Mouse (Mus musculus): ENCODE results near the gene Gm20388. TPM values are rescaled to one million over a fixed set of nuclear protein-coding genes. Genes with fewer than 3 reads are reported as not detected.
A peak's percentile ranks its signal among the peaks of the same experiment; 100 is the strongest.

Gene Gm20388
- polyA plus RNA-seq, 1 experiment: 23.9 TPM

DNA sequence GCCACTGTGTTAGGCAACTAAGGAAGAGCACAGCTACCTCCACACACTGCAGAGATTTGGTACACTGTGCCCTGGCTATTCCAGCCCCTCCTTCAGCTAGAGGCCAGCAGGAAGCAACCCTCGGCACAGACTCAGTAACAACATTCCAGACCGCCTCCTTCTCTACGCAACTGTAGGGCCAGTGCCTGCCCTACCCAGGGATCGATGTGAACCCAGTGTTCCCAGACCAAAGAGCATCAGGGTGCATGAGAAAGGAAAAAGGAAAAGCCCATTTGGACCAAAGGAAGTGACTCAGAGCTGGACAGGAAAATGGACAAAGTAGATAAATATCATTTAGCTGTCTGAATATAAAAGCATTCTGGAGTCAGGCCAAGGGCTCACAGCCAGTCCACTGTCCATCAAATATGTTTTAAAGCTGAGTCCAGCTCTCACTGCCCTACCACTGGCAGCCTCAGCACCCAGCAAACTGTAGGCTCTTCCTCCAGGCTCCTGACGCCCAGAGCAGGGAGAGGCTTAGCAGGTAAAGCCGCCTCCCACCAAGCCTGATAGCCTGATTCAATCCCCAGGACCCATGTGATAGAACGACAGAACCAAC lies 1708.9 kb downstream of the Gm20388 start:
- peak overlapping the region; percentile 17; the same call in 1 of the 2 replicates for H3K27ac ChIP-seq (ENCODE audit: insufficient read depth, low read length)
- peaks cover 29% of the 10 kb centered on the region for H3K4me1 ChIP-seq (ENCODE audit: control insufficient read depth, insufficient read depth, low read length)
- no peak overlapping the region for H3K4me3 ChIP-seq (ENCODE audit: insufficient read depth, low read length)
- TF ChIP-seq POLR2A (IDR thresholded peaks at IDR 0.05; ENCODE audit: extremely low read depth, insufficient read depth, low read length) (no peak), CTCF (IDR thresholded peaks at IDR 0.05; ENCODE audit: extremely low read depth, insufficient read depth, low read length) (no peak)

DNA sequence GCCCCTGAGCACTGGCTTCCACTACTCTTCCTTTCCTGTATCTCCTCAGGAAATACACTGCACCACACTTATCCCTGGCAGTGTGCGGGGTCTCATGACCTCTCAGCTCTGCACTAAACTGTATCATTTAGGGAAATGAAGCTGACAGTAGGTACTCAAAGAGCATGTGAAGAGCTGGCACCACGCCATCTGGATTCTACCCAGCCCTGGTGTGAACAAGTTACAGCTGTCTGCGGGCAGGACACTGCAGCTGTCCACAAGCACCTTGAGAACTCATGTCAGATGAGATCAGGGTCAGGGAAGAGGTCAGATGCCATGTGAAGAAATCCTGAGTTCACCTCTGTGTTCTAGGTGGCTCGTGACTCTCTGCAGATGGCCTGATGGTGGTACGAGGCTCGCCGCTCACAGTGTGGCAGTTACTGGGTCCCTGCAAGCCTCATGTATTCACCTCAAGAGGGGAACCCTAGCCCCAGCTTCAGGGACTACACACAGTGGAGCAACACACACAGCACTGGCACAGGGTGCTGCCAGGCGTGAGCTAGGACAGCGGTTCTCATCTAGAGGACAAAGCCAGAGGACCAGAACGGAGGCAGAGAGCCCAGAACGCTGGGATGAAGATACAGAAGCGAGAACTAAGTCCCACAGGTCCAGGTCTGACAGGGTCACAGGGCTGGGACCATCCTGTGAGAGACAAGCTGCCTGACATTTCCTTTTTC lies 1710.3 kb downstream of the Gm20388 start:
- no peak for TF ChIP-seq POLR2A (IDR thresholded peaks at IDR 0.05; ENCODE audit: extremely low read depth, insufficient read depth, low read length)
- TF ChIP-seq CTCF (IDR thresholded peaks at IDR 0.05; ENCODE audit: extremely low read depth, insufficient read depth, low read length): no peak
- Histone ChIP-seq H3K4me3 (ENCODE audit: insufficient read depth, low read length) (no peak overlapping the region), H3K4me1 (ENCODE audit: control insufficient read depth, insufficient read depth, low read length) (peaks cover 35% of the 10 kb centered on the region), H3K27ac (ENCODE audit: insufficient read depth, low read length) (no peak overlapping the region)

DNA sequence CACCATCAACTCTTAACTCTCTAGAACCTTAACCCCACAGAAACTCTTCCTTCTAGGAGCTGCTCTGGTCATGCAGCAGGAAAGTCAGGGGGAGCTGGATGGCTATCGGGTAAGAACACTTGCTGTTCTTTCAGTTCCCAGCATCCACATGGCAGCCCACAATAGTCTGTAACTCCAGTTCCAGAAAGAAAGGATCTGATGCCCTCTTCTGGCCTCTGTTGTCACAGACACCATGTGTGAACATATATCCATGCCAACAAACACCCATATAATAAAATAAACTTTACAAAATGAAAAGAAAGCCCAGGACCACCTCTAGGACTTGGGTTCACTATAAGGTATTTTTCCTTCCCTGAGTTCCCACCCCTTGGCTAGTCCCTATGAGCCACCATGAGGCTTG lies 1711.2 kb downstream of the Gm20388 start:
- TF ChIP-seq CTCF (IDR thresholded peaks at IDR 0.05; ENCODE audit: extremely low read depth, insufficient read depth, low read length): 0 out of 2 replicates have a peak, but pooled peaks have one; percentile 3
- TF ChIP-seq POLR2A (IDR thresholded peaks at IDR 0.05; ENCODE audit: extremely low read depth, insufficient read depth, low read length): no peak
- Histone ChIP-seq H3K4me1 (ENCODE audit: control insufficient read depth, insufficient read depth, low read length) (peaks cover 35% of the 10 kb centered on the region), H3K4me3 (ENCODE audit: insufficient read depth, low read length) (no peak overlapping the region), H3K27ac (ENCODE audit: insufficient read depth, low read length) (no peak overlapping the region)

DNA sequence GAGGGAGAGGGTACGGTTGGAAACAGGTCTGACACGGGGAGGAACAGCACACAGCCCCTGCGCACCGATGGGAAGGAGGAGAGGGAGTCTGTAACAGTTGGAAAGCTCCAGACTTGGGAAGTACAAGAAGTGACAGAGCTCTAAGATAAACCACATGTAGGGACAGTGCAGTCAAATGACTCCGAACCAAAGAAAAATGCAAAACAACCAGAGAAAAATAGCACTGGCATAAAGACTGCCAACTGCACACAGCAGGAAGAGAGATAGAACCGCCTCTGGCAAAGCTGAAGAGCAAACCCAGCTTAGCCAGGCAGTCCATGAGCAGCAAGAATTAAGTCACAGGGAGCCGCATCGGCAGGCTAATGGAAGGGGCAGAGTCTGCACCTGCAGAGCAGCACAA lies 1712.4 kb downstream of the Gm20388 start:
- 0 out of 2 replicates have a peak overlapping the region, but pooled peaks have one; percentile 2 for H3K27ac ChIP-seq (ENCODE audit: insufficient read depth, low read length)
- no peak for TF ChIP-seq POLR2A (IDR thresholded peaks at IDR 0.05; ENCODE audit: extremely low read depth, insufficient read depth, low read length)
- no peak for TF ChIP-seq CTCF (IDR thresholded peaks at IDR 0.05; ENCODE audit: extremely low read depth, insufficient read depth, low read length)
- peaks cover 34% of the 10 kb centered on the region for H3K4me1 ChIP-seq (ENCODE audit: control insufficient read depth, insufficient read depth, low read length)
- no peak overlapping the region for H3K4me3 ChIP-seq (ENCODE audit: insufficient read depth, low read length)

DNA sequence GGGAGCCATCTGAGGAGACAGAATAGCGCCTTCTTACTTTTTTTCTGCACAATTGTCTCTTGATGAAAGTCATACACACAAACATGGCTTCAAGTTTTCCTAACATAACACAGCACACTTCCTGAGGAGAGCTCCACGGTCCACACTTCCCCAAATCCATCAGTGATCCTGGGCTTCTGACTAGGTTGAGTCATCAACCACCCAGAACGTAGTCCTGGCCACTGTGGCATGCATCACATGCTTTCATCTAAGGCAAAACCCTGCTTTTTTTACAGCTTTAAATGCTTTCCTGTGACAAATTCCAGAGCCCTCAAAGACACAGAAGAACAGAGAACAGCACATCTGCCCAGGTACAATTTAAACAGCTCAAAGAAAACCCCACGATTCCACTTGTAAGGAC lies 1718.0 kb downstream of the Gm20388 start:
- Histone ChIP-seq H3K27ac (ENCODE audit: insufficient read depth, low read length) (no peak overlapping the region), H3K4me3 (ENCODE audit: insufficient read depth, low read length) (no peak overlapping the region), H3K4me1 (ENCODE audit: control insufficient read depth, insufficient read depth, low read length) (peaks cover 24% of the 10 kb centered on the region)
- TF ChIP-seq POLR2A (IDR thresholded peaks at IDR 0.05; ENCODE audit: extremely low read depth, insufficient read depth, low read length) (no peak), CTCF (IDR thresholded peaks at IDR 0.05; ENCODE audit: extremely low read depth, insufficient read depth, low read length) (no peak)

DNA sequence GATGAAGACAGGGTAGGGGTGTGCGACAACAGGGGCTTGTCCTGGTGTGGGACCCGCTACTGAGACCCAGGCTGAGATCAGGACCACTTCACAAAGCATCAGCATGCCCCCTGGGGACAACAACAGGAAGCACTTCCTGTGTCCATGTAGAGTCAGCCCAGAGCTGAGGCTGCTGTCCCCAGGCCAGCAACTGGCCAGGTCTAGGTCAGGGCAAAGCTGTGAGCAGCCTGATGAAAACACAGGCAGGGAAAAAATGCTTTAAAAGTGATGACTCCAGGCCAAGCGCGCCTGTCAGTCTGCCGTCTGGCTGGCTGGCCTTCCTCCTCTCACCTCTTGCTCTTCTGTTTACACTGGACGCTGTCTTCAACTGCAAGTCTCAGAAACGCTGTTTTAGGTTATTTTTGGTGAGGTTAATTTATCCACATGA lies 1721.0 kb downstream of the Gm20388 start:
- H3K27ac ChIP-seq (ENCODE audit: insufficient read depth, low read length): no peak overlapping the region
- peaks cover 22% of the 10 kb centered on the region for H3K4me1 ChIP-seq (ENCODE audit: control insufficient read depth, insufficient read depth, low read length)
- no peak overlapping the region for H3K4me3 ChIP-seq (ENCODE audit: insufficient read depth, low read length)
- no peak for TF ChIP-seq CTCF (IDR thresholded peaks at IDR 0.05; ENCODE audit: extremely low read depth, insufficient read depth, low read length)
- TF ChIP-seq POLR2A (IDR thresholded peaks at IDR 0.05; ENCODE audit: extremely low read depth, insufficient read depth, low read length): no peak

DNA sequence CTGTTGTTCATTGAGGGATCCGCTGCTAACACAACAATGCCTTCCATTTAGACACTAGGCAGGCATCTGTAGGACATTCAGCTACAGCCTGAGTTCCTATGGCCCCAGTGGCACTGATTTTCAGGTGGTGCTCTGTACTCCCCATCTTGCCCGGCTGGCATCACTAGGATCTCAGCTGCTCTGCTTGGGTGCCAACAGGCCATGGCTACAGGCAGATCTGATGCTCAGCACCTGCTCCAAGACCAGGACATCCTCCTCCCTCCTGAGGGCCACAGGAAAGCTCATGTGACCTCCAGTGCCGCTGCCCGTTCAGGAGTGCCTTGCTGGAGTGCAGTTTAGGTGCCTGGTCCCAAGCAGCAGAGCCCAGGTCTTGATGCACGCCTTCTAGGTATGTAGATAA lies 1721.8 kb downstream of the Gm20388 start:
- H3K4me3 ChIP-seq (ENCODE audit: insufficient read depth, low read length): no peak overlapping the region
- H3K27ac ChIP-seq (ENCODE audit: insufficient read depth, low read length): no peak overlapping the region
- H3K4me1 ChIP-seq (ENCODE audit: control insufficient read depth, insufficient read depth, low read length): peaks cover 25% of the 10 kb centered on the region
- TF ChIP-seq POLR2A (IDR thresholded peaks at IDR 0.05; ENCODE audit: extremely low read depth, insufficient read depth, low read length) (no peak), CTCF (IDR thresholded peaks at IDR 0.05; ENCODE audit: extremely low read depth, insufficient read depth, low read length) (no peak)

DNA sequence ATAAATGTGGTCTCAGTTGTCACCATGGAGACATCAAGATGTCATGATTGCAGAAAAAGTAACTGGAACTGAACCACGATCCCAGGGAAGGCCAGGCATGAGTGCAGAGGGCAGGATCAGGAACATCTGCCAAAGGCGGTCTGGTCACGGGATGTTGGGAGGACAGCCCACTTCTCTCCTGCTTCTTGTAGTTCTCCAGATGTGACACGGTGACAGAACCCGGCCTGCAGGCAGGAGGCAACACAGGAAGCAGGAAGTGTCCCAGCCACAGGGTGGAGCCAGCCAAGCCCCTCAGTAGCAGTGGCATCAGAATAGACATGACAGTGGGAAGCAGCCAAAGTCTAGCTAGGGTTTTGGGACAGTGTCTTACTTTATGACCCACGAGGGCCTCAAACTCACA lies 1724.9 kb downstream of the Gm20388 start:
- no peak overlapping the region for H3K27ac ChIP-seq (ENCODE audit: insufficient read depth, low read length)
- no peak overlapping the region for H3K4me3 ChIP-seq (ENCODE audit: insufficient read depth, low read length)
- peaks cover 27% of the 10 kb centered on the region for H3K4me1 ChIP-seq (ENCODE audit: control insufficient read depth, insufficient read depth, low read length)
- TF ChIP-seq CTCF (IDR thresholded peaks at IDR 0.05; ENCODE audit: extremely low read depth, insufficient read depth, low read length): no peak
- TF ChIP-seq POLR2A (IDR thresholded peaks at IDR 0.05; ENCODE audit: extremely low read depth, insufficient read depth, low read length): no peak

DNA sequence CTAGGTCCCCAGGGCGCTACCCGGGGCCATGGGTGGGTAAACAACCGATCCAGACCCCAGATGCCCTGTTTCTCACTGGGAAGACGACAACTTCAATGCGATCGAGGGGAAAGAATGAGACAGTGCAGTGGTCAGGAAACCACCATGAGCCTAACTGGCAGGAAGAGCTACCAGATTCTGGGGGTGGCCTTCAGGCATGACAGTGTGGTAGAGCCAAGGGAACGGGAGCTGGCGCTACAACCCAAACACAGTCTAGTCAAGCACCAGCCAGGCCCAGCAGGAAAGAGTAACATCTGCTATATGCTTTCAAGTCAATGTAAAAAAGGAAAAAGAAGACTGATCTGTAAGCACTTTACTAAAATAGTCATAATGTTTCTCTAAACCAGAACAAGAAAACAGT lies 1725.5 kb downstream of the Gm20388 start:
- TF ChIP-seq CTCF (IDR thresholded peaks at IDR 0.05; ENCODE audit: extremely low read depth, insufficient read depth, low read length): no peak
- no peak for TF ChIP-seq POLR2A (IDR thresholded peaks at IDR 0.05; ENCODE audit: extremely low read depth, insufficient read depth, low read length)
- H3K4me1 ChIP-seq (ENCODE audit: control insufficient read depth, insufficient read depth, low read length): peaks cover 23% of the 10 kb centered on the region
- no peak overlapping the region for H3K4me3 ChIP-seq (ENCODE audit: insufficient read depth, low read length)
- no peak overlapping the region for H3K27ac ChIP-seq (ENCODE audit: insufficient read depth, low read length)

DNA sequence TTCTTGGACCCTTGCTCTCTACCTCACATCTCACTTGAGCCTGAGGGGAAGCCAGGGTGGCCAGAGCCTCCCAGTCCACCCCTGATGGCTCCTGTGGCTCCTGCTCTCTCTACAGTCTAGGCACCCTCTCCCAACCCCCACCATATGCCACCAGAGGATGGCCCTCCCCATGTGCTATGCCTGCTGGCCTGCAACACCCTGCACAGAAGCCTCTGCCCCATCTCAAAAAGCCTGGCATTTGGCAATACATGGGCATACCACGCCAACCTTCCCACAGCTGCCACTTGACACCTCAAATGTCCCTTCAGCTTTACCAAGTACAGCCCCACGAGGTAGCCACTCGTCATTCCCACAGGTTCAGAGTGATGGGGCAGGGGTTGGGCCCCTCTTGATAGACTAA lies 1732.2 kb downstream of the Gm20388 start:
- Histone ChIP-seq H3K4me1 (ENCODE audit: control insufficient read depth, insufficient read depth, low read length) (peaks cover 32% of the 10 kb centered on the region), H3K4me3 (ENCODE audit: insufficient read depth, low read length) (no peak overlapping the region), H3K27ac (ENCODE audit: insufficient read depth, low read length) (no peak overlapping the region)
- TF ChIP-seq CTCF (IDR thresholded peaks at IDR 0.05; ENCODE audit: extremely low read depth, insufficient read depth, low read length) (no peak), POLR2A (IDR thresholded peaks at IDR 0.05; ENCODE audit: extremely low read depth, insufficient read depth, low read length) (no peak)

All from cortical plate, adult 2 months (tissue).